Mouse (Mus musculus) heart, postnatal 14 days (tissue): ENCODE measurements at regions not wholly inside any gene's neighbourhood (a gene's known extent, or its start where the extent isn't known, plus 50 kb on each side); places are given as distances from the start of the nearest gene placed in this dataset.

Experiments used
- DNase-seq, 2 experiments: peaks; one replicate each; pipeline ENCODE4 v3.0.0; 2021 to 2022
- intact Hi-C: fragments of 180-260 bp; cut with DNase I; formaldehyde crosslinking; loops from one replicate; pipeline ENCODE4 v1.15.1; 2025

GRCm38 (mm10) chr2:64706646-64707177 lies 318.1 kb downstream of the Grb14 start:
- intact Hi-C loops = no loop called here
- DNase-seq = no peak

- no peak for DNase-seq
- intact Hi-C loops = no loop called here
Measured at GRCm38 (mm10) chr2:64695974-64696373, 328.8 kb downstream of the Grb14 start.

DNA sequence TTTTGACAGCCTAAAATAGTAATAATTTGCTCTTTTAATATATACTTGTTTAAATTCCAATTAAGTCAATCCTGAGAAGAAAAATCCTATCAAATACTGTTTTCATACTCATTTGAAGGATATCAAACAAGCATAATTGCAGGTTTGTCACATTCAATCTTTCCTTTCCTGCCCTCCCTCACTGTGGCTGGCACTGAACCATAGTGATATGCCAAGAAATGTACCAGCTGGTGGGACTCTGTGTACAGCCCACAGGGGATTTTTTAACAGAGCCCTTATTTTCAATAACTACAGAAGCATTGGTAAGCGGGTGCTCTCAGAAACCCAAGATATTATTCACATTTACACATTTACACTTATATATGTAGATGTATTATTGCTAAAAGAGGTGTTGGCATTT lies 333.3 kb downstream of the Grb14 start:
- intact Hi-C loops = no loop called here
- no peak for DNase-seq

- no peak for DNase-seq
- intact Hi-C loops = no loop called here
Measured at GRCm38 (mm10) chr2:64690996-64691395, 333.8 kb downstream of the Grb14 start.

- DNase-seq = no peak
- intact Hi-C loops = no loop called here
Measured at GRCm38 (mm10) chr2:64686781-64687180, 338.0 kb downstream of the Grb14 start.

DNA sequence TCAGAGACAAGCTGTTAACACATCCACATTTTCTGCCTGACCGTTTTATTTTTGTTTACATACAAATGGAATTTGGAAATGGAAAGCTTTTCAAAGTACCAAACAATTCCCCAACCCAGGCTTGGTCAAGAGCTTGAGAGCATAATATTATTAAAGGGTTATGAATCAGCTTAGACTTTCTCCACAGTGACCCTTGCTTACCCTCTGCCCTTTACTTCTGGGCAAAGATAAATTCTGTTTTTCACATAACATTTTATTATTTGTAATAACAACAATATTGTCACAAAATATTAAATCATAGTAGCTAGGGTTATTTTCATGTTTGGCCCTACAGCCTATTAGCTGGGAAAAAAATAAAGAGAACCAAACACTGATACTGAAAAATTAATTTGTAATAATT lies 375.2 kb downstream of the Grb14 start:
- no peak for DNase-seq
- intact Hi-C loops = no loop called here

DNA sequence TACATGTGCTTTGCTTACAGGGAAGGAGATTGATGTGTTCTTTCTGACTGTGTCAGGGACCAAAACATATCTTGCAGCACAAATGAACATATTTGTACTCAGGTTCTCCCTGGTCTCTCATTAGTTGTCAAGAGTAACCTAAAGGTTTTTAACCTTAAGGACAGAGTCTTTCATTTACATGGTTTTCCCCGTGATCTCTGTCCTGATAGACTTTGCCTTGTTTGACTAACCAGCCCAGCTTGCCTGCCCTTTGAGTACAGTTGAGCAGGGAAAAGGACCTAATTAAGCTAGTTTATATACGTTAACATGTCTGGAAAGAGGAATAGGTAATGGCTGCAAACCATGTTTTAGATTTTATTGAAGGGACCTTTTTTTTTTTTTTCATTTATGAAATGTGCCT lies 407.9 kb downstream of the Grb14 start:
- no peak for DNase-seq
- intact Hi-C loops = no loop called here

GRCm38 (mm10) chr2:64606864-64607263 lies 417.9 kb downstream of the Grb14 start:
- DNase-seq = no peak
- intact Hi-C loops = no loop called here

GRCm38 (mm10) chr2:64582258-64582657 lies 442.5 kb downstream of the Grb14 start:
- DNase-seq = no peak
- intact Hi-C loops = no loop called here

GRCm38 (mm10) chr2:64536032-64536431 lies 438.2 kb upstream of the Fign start:
- intact Hi-C loops = no loop called here

GRCm38 (mm10) chr2:64535351-64535851 lies 437.6 kb upstream of the Fign start:
- intact Hi-C loops = no loop called here
- no peak for DNase-seq

More at GRCm38 (mm10) chr2:64536032-64536431, 438.2 kb upstream of the Fign start:
- no peak for DNase-seq

GRCm38 (mm10) chr2:64534869-64535268 lies 437.0 kb upstream of the Fign start:
- no peak for DNase-seq
- intact Hi-C loops = no loop called here

DNA sequence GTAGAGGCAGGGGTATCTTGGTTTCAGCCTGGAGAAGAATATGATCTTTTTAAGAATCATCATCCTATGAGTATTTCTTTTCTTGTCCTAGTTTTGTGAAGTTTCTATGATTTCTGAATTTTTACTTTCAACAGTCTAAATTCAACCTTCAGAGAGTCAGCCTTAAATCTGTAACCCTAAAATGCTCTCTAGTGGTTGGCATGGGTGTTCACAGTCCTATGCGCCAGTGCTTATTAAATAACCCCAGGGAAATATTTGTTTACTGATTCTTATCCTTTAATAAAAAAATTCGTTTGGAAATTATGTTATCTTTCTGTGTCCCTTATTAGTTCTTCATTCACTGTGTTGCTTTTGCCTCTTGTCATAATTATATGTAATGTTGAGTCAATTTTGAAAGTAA lies 436.5 kb upstream of the Fign start:
- intact Hi-C loops = no loop called here
- DNase-seq = no peak

GRCm38 (mm10) chr2:64522722-64523121 lies 424.9 kb upstream of the Fign start:
- DNase-seq = no peak
- intact Hi-C loops = no loop called here

- intact Hi-C loops = no loop called here
- no peak for DNase-seq
Measured at GRCm38 (mm10) chr2:64522233-64522632, 424.4 kb upstream of the Fign start.

DNA sequence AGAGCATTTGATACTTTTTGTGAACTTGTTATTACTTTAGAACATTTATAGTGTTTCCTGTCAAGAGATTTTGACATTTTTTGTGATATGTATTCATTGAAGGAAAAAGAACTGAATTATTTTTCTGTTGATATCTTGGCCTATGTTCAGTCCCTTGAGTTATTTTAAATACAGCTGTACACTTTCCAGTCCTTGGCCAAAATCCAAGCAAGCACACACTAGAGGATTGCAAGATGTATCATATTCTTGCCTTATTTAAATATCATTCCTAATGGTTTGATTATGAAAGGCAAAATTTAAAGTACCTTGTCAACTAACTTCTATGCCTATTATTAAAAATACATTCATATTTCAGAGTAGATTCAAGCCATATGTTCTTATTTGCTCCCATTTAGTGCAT lies 397.9 kb upstream of the Fign start:
- intact Hi-C loops = no loop called here
- DNase-seq = no peak

GRCm38 (mm10) chr2:64466412-64466970 lies 368.7 kb upstream of the Fign start:
- intact Hi-C loops = no loop called here
- no peak for DNase-seq

- DNase-seq = no peak
- intact Hi-C loops = no loop called here
Measured at GRCm38 (mm10) chr2:64462466-64463114, 364.8 kb upstream of the Fign start.

GRCm38 (mm10) chr2:64462041-64462440 lies 364.2 kb upstream of the Fign start:
- no peak for DNase-seq
- intact Hi-C loops = no loop called here

DNA sequence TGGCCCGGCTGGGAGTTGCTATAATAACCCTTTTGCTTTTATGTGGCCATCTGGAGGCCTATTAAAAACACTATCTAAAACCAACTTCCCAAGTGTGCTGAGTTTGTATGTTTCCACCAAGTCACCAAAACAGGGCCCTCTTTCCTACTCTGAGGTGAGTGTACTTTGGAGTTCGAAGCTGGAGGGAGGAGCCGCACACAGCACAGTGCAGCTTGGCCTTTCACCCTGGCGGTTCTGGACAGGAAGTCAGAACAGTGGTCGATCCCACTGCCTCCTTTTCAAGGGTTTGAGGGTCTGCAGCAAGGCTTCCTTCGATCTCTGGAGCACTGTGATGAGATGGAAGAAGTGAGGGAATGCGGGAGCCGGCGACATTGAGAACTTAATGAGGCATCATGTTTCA lies 363.8 kb upstream of the Fign start:
- no peak for DNase-seq
- intact Hi-C loops = no loop called here

DNA sequence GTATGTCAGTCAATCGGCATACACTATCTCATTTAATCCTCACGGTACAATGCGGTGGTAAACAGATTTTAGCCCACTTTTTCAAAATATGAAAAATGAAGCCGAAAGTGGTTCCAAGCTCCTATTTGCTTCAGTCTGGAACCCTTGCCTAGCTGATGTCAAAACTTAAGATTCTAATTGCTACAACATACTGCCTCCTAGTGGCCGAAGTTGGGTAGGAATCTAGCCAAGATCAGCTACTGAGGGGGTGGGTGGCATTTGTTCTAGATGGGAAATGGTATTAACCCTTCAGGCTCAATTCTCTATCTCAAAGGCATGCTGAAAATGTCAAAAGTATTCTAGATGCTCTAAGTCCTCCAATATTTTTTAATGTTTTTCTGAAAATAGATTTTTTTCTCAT lies 360.3 kb upstream of the Fign start:
- DNase-seq = peak; percentile 11 to 42
- intact Hi-C loops = loop anchor here (5.0 to 10.0 kb wide), 2 partner anchors 753 to 946 kb away; no protein-coding TSS in a partner anchor

GRCm38 (mm10) chr2:64452690-64453089 lies 354.9 kb upstream of the Fign start:
- DNase-seq = no peak
- intact Hi-C loops = loop anchor here (10.0 kb wide), 1 partner anchor 748 kb away; no protein-coding TSS in a partner anchor
